Mouse (Mus musculus): ENCODE data around the gene Pcp4l1.
A peak's percentile ranks its signal among the peaks of the same experiment; 100 is the strongest.

Gene Pcp4l1

DNA sequence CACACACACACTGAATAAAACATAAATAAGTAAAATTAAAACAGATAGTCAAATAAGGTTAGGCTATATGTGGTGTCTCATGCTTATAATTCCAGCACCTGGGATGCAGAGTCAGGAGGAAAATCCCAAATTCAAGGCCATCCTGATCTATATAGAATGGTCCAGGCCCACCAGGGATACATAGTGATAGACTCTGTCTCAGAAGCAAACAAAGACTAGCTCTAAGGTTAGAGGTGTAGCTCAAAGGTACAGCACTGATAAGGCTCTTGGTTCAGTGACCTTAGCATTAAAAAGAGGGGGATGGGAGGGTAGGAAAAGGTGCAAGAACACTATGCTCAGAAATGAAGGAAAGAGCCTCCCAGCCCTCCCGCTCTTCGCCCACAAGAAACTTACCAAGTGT, 60.5 kb downstream of the Pcp4l1 start:
- DNase-seq: no peak

DNA sequence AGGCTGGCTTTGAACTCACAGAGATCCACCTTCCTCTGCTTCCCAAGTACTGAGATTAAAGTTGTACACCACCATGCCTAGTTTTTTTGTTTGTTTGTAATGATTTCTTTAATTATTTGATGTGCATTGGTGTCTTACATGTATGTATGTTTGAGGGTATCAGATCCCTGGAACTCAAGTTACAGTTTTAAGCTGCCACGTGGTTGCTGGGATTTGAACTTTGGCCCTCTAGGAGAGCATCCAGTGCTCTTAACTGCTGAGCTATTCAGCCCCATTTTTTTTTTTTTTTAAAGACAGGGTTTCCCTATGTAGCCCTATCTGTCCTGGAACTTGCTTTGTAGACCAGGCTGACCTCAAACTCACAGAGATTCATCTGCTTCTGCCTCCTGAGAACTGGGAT, 65.1 kb downstream of the Pcp4l1 start:
- DNase-seq: peak; percentile 50 to 63

DNA sequence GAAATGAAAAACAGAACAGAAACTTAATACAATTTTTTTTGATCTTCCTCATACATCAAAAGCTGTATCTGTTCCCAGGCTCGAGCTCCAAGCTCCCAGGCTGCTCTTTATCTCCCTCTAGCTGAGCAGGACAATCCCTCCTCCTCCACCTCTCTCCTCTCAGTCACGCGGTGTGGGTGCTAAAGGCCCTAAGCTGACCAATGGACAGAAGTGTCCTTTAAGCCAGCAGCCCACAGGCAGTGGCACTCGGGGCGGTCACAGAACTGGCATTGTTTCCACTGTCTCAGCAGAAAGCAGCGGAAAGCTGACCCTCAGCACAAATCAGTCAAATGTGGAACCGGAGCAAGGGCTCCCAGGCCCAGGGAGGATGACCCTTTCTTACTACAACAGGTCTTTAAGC, 66.8 kb downstream of the Pcp4l1 start:
- DNase-seq: peak; percentile 82 to 95

- DNase-seq: no peak
Observed at GRCm38 (mm10) chr1:171124398-171124797, 71.7 kb downstream of the Pcp4l1 start.

Data from kidney, postnatal 25 days (tissue).